Mouse (Mus musculus) ES-E14 (cell line): Measurements from ENCODE around the gene Sall1. TPM values are rescaled to one million over a fixed set of nuclear protein-coding genes. Genes with fewer than 3 reads are reported as not detected.

Experiments used
- DNase-seq: peaks from one replicate; pipeline ENCODE4 v3.0.0-alpha.2; 2013; ENCODE audit warnings: low read depth, low spot score
- H3K27ac ChIP-seq: 2 replicates; pipeline ENCODE4 v1.5.1; 2012; ENCODE audit warnings: low read depth, mild to moderate bottlenecking, low read length, moderate library complexity, mixed read lengths; ENCODE audit not compliant: poor library complexity, insufficient read depth, severe bottlenecking
- H3K36me3 ChIP-seq: 2 replicates; pipeline ENCODE4 v1.6.1; 2012; ENCODE audit warnings: mild to moderate bottlenecking, low read length, moderate library complexity, mixed read lengths; ENCODE audit not compliant: control insufficient read depth, poor library complexity, insufficient read depth, severe bottlenecking
- H3K4me1 ChIP-seq, 2 experiments: fragments of 150-350 bp in 1 of 2; sonication (generic) in 1 of 2; 2 replicates each; pipeline ENCODE4 v1.6.1; 2012; ENCODE audit warnings: low read length in 2 of 2, mild to moderate bottlenecking in 1 of 2, mixed read lengths in 1 of 2; ENCODE audit not compliant: control insufficient read depth in 2 of 2, insufficient read depth in 2 of 2, poor library complexity in 1 of 2
- H3K4me3 ChIP-seq, 2 experiments: fragments of 150-350 bp in 1 of 2; sonication (generic) in 1 of 2; 2 replicates each; pipeline ENCODE4 v1.5.1; 2012; ENCODE audit warnings: low read length in 2 of 2, low read depth in 1 of 2, mild to moderate bottlenecking in 1 of 2, mixed read lengths in 1 of 2; ENCODE audit not compliant: insufficient read depth in 1 of 2, poor library complexity in 1 of 2, severe bottlenecking in 1 of 2
- H3K9ac ChIP-seq: 2 replicates; pipeline ENCODE4 v1.6.1; 2012; ENCODE audit warnings: low read depth, mild to moderate bottlenecking, low read length, mixed read lengths; ENCODE audit not compliant: poor library complexity, insufficient read depth, severe bottlenecking
- H3K9me3 ChIP-seq: fragments of 150-350 bp; sonication (generic); 2 replicates; pipeline ENCODE4 v1.6.1; 2012; ENCODE audit warnings: low read depth, mild to moderate bottlenecking, low read length; ENCODE audit not compliant: control insufficient read depth, insufficient read depth
- CHD2 ChIP-seq: IDR thresholded peaks from 2 replicates; pipeline ENCODE4 v1.6.1; 2014; ENCODE audit warnings: mild to moderate bottlenecking, low read depth, low read length, inconsistent platforms
- HCFC1 ChIP-seq: IDR thresholded peaks from 2 replicates; pipeline ENCODE4 v1.6.1; 2012; ENCODE audit warnings: low read length, inconsistent platforms, borderline replicate concordance; ENCODE audit not compliant: insufficient read depth
- MAFK ChIP-seq: IDR thresholded peaks from 2 replicates; pipeline ENCODE4 v1.6.1; 2014; ENCODE audit warnings: mild to moderate bottlenecking, low read depth, low read length, inconsistent platforms; ENCODE audit not compliant: insufficient read depth
- ZC3H11A ChIP-seq: IDR thresholded peaks from 2 replicates; pipeline ENCODE4 v1.6.1; 2012; ENCODE audit warnings: low read depth, mild to moderate bottlenecking, inconsistent platforms, low read length, borderline replicate concordance
- ZNF384 ChIP-seq: IDR thresholded peaks from 2 replicates; pipeline ENCODE4 v1.6.1; 2012; ENCODE audit warnings: low read depth, low read length, inconsistent platforms
- in situ Hi-C, 2 experiments: fragments of 600-800 bp; cut with MboI; formaldehyde crosslinking; loops; one replicate each; pipeline ENCODE4 v1.15.1; 2025; ENCODE audit warnings: low sequenced_read_pairs in 2 of 2, inconsistent platforms in 1 of 2; ENCODE audit not compliant: unreplicated experiment in 2 of 2
- total RNA-seq: library from RNA; depleted of rRNA; stranded (reverse); fragments of 300-350 nt; gene quantifications from 2 replicates; pipeline ENCODE4 v1.2.3, GENCODE M21; 2012

Sall1 gene
- total RNA-seq, 1 experiment: 22.5 TPM

GRCm38 (mm10) chr8:89016465-89017070, 27.4 kb downstream of the Sall1 start:
- DNase-seq: no peak
- Histone ChIP-seq H3K27ac (peak overlapping the region; percentile 77), H3K9me3 (no peaks in the 10 kb centered on the region), H3K9ac (peak overlapping the region; percentile 58; the same call in 1 of the 2 replicates), H3K36me3 (no peaks in the 10 kb centered on the region), H3K4me3 (no peak overlapping the region), H3K4me1 (peaks cover 21 to 38% of the 10 kb centered on the region in 2 experiments)
- in situ Hi-C loops: no loop called here
- no peak for TF ChIP-seq ZC3H11A
- no peak for TF ChIP-seq CHD2
- no peak for TF ChIP-seq HCFC1
- TF ChIP-seq ZNF384: no peak
- no peak for TF ChIP-seq MAFK

GRCm38 (mm10) chr8:89015539-89015938, 28.4 kb downstream of the Sall1 start:
- in situ Hi-C loops: no loop called here
- Histone ChIP-seq H3K4me3 (peak overlapping the region; percentile 12 to 55; a peak in 2 of 4 replicates), H3K4me1 (peaks cover 21 to 35% of the 10 kb centered on the region in 2 experiments), H3K27ac (peak overlapping the region; percentile 96), H3K9ac (peak overlapping the region; percentile 54; the same call in 1 of the 2 replicates), H3K36me3 (no peaks in the 10 kb centered on the region), H3K9me3 (no peaks in the 10 kb centered on the region)
- TF ChIP-seq ZC3H11A: no peak
- peak; percentile 40; the same call in 1 of the 2 replicates for TF ChIP-seq CHD2
- DNase-seq: peak; percentile 96

- Histone ChIP-seq H3K9ac (peak overlapping the region; percentile 75; the same call in 1 of the 2 replicates), H3K36me3 (no peaks in the 10 kb centered on the region), H3K4me1 (peaks cover 24 to 41% of the 10 kb centered on the region in 2 experiments), H3K27ac (peak overlapping the region; percentile 89), H3K4me3 (peak overlapping the region in 1 of 2 experiments; percentile 34; a peak in 2 of 4 replicates), H3K9me3 (no peaks in the 10 kb centered on the region)
- DNase-seq: no peak
- in situ Hi-C loops: no loop called here
- TF ChIP-seq MAFK (no peak), HCFC1 (no peak), CHD2 (no peak), ZNF384 (no peak), ZC3H11A (no peak)
Measured at GRCm38 (mm10) chr8:89012853-89013534, 31.0 kb downstream of the Sall1 start.

- Histone ChIP-seq H3K4me1 (peaks cover 21 to 41% of the 10 kb centered on the region in 2 experiments), H3K9ac (peak overlapping the region; percentile 58), H3K9me3 (no peaks in the 10 kb centered on the region), H3K36me3 (no peaks in the 10 kb centered on the region), H3K4me3 (peak overlapping the region; percentile 43 to 52), H3K27ac (peak overlapping the region; percentile 89)
- DNase-seq: no peak
- in situ Hi-C loops: no loop called here
- TF ChIP-seq HCFC1 (no peak), MAFK (no peak), ZNF384 (no peak; the same call in 1 of the 2 replicates), CHD2 (no peak)
Measured at GRCm38 (mm10) chr8:89012024-89012712, 31.8 kb downstream of the Sall1 start.
